Mouse (Mus musculus): ENCODE measurements at regions not wholly inside any gene's neighbourhood (a gene's known extent, or its start where the extent isn't known, plus 50 kb on each side); places are given as distances from the start of the nearest gene placed in this dataset.

GRCm38 (mm10) chr1:75885632-75886031 lies 339.6 kb downstream of the Slc4a3 start:
- H3K4me2 ChIP-seq (ENCODE audit: insufficient read depth, low read depth, poor library complexity, severe bottlenecking) = no peak overlapping the region
- H3K9ac ChIP-seq (ENCODE audit: insufficient read depth, low read depth) = no peak overlapping the region
- peaks cover 0 to 13% of the 10 kb centered on the region in 2 experiments; a peak in 2 of 4 replicates for H3K4me1 ChIP-seq (ENCODE audit: control insufficient read depth in 1 of 2, insufficient read depth in 2 of 2)
- no peak overlapping the region for H3K27ac ChIP-seq (ENCODE audit: insufficient read depth, low read depth)
- H3K27me3 ChIP-seq (replicated peaks) = no peaks in the 10 kb centered on the region
- dilution Hi-C loops (cut with MboI; ENCODE audit: extremely low pct_ligation_motif_present, extremely low pct_unique_long_range_greater_than_20kb, low sequenced_read_pairs) (no loop called here), in situ Hi-C loops (cut with MboI; ENCODE audit: low pct_ligation_motif_present, low pct_unique_long_range_greater_than_20kb, low sequenced_read_pairs) (no loop called here)
- no peaks in the 10 kb centered on the region for H3K9me3 ChIP-seq (replicated peaks; ENCODE audit: low read length)
- no peaks in the 10 kb centered on the region for H3K79me2 ChIP-seq (replicated peaks; ENCODE audit: control insufficient read depth, extremely low read depth, insufficient read depth, poor library complexity, severe bottlenecking)
- no peak overlapping the region for H3K4me3 ChIP-seq (replicated peaks in 1 of 3; ENCODE audit: low read depth in 2 of 3, low read length in 2 of 3, poor library complexity in 1 of 3)
- DNase-seq (ENCODE audit: extremely low read depth) = no peak
- TF ChIP-seq NRF1 (IDR thresholded peaks at IDR 0.05; ENCODE audit: low read depth, low read length) (no peak), ZKSCAN1 (IDR thresholded peaks at IDR 0.05; ENCODE audit: borderline replicate concordance, low read depth, low read length) (no peak), ZMIZ1 (IDR thresholded peaks at IDR 0.05; ENCODE audit: low read depth, low read length) (no peak), BHLHE40 (IDR thresholded peaks at IDR 0.05; ENCODE audit: low read depth, low read length) (no peak), TCF12 (IDR thresholded peaks at IDR 0.05; ENCODE audit: low read depth, low read length) (no peak), ELF1 (IDR thresholded peaks at IDR 0.05; ENCODE audit: low read depth, low read length) (no peak), NELFE (IDR thresholded peaks at IDR 0.05; ENCODE audit: low read depth, low read length) (no peak), USF1 (IDR thresholded peaks at IDR 0.05; ENCODE audit: low read depth, low read length) (no peak), MAX (IDR thresholded peaks at IDR 0.05; ENCODE audit: low read length) (no peak), USF2 (conservative IDR thresholded peaks at IDR 0.05; ENCODE audit: low read depth, low read length) (no peak)
- H3K36me3 ChIP-seq (replicated peaks in 1 of 2; ENCODE audit: control insufficient read depth in 1 of 2, insufficient read depth in 1 of 2, low read length in 1 of 2) = no peaks in the 10 kb centered on the region

GRCm38 (mm10) chr1:75888499-75889208 lies 342.6 kb downstream of the Slc4a3 start:
- peaks cover 6% of the 10 kb centered on the region for H3K9me3 ChIP-seq (replicated peaks; ENCODE audit: low read length)
- H3K36me3 ChIP-seq (replicated peaks in 1 of 2; ENCODE audit: control insufficient read depth in 1 of 2, insufficient read depth in 1 of 2, low read length in 1 of 2) = no peaks in the 10 kb centered on the region
- no peak overlapping the region for H3K27ac ChIP-seq (ENCODE audit: insufficient read depth, low read depth)
- H3K4me3 ChIP-seq (replicated peaks in 1 of 3; ENCODE audit: low read depth in 2 of 3, low read length in 2 of 3, poor library complexity in 1 of 3) = no peak overlapping the region
- dilution Hi-C loops (cut with MboI; ENCODE audit: extremely low pct_ligation_motif_present, extremely low pct_unique_long_range_greater_than_20kb, low sequenced_read_pairs) (no loop called here), in situ Hi-C loops (cut with MboI; ENCODE audit: low pct_ligation_motif_present, low pct_unique_long_range_greater_than_20kb, low sequenced_read_pairs) (no loop called here)
- TF ChIP-seq SMC3 (IDR thresholded peaks at IDR 0.05; ENCODE audit: low read depth, low read length) (no peak), MAX (IDR thresholded peaks at IDR 0.05; ENCODE audit: low read length) (no peak), MAZ (IDR thresholded peaks at IDR 0.05; ENCODE audit: low read depth, low read length) (no peak), E2F4 (IDR thresholded peaks at IDR 0.05; ENCODE audit: insufficient replicate concordance, low read depth, low read length) (no peak), ZC3H11A (IDR thresholded peaks at IDR 0.05; ENCODE audit: low read depth, low read length) (no peak), ETS1 (conservative IDR thresholded peaks at IDR 0.05; ENCODE audit: low read depth, low read length) (no peak), UBTF (IDR thresholded peaks at IDR 0.05; ENCODE audit: low read depth, low read length) (no peak), PAX5 (IDR thresholded peaks at IDR 0.05; ENCODE audit: low read length) (no peak)
- DNase-seq (ENCODE audit: extremely low read depth) = peak; percentile 62
- peaks cover 0 to 13% of the 10 kb centered on the region in 2 experiments; a peak in 2 of 4 replicates for H3K4me1 ChIP-seq (ENCODE audit: control insufficient read depth in 1 of 2, insufficient read depth in 2 of 2)
- H3K4me2 ChIP-seq (ENCODE audit: insufficient read depth, low read depth, poor library complexity, severe bottlenecking) = no peak overlapping the region
- no peaks in the 10 kb centered on the region for H3K27me3 ChIP-seq (replicated peaks)
- H3K9ac ChIP-seq (ENCODE audit: insufficient read depth, low read depth) = no peak overlapping the region
- H3K79me2 ChIP-seq (replicated peaks; ENCODE audit: control insufficient read depth, extremely low read depth, insufficient read depth, poor library complexity, severe bottlenecking) = no peaks in the 10 kb centered on the region

Data from CH12.LX (cell line).